Mouse (Mus musculus) erythroblast, embryonic 14.5 days (primary cell): Measurements from ENCODE around the gene Baiap2l1. TPM values are rescaled to one million over a fixed set of nuclear protein-coding genes. Genes with fewer than 3 reads are reported as not detected.

Source experiments
- H3K27me3 ChIP-seq: 2 replicates; pipeline ENCODE4 v1.6.1; 2012; ENCODE audit warnings: inconsistent platforms; ENCODE audit not compliant: control insufficient read depth
- H3K36me3 ChIP-seq: 2 replicates; pipeline ENCODE4 v1.6.1; 2012; ENCODE audit warnings: mild to moderate bottlenecking, inconsistent platforms; ENCODE audit not compliant: control insufficient read depth
- H3K4me1 ChIP-seq: 2 replicates; pipeline ENCODE4 v1.6.1; 2012; ENCODE audit warnings: inconsistent platforms; ENCODE audit not compliant: control insufficient read depth
- H3K4me3 ChIP-seq: replicated peaks from 2 replicates; pipeline ENCODE3; 2012; ENCODE audit warnings: moderate library complexity, mild to moderate bottlenecking, inconsistent platforms
- H3K9me3 ChIP-seq: 2 replicates; pipeline ENCODE4 v1.6.1; 2012; ENCODE audit warnings: low read length, inconsistent platforms, mixed read lengths; ENCODE audit not compliant: control insufficient read depth
- GATA1 ChIP-seq: IDR thresholded peaks from 2 replicates; pipeline ENCODE4 v1.6.1; 2012; ENCODE audit warnings: low read length, inconsistent platforms, mixed read lengths
- TAL1 ChIP-seq: IDR thresholded peaks from 3 replicates; pipeline ENCODE4 v1.6.1; 2012; ENCODE audit warnings: low read length, inconsistent platforms, mixed read lengths
- polyA plus RNA-seq: library from polyadenylated mRNA; stranded (reverse); fragments of >175 nt; gene quantifications from 2 replicates; pipeline ENCODE4 v1.2.3, GENCODE M21; 2012

The Baiap2l1 gene
- polyA plus RNA-seq, 1 experiment = not detected

DNA sequence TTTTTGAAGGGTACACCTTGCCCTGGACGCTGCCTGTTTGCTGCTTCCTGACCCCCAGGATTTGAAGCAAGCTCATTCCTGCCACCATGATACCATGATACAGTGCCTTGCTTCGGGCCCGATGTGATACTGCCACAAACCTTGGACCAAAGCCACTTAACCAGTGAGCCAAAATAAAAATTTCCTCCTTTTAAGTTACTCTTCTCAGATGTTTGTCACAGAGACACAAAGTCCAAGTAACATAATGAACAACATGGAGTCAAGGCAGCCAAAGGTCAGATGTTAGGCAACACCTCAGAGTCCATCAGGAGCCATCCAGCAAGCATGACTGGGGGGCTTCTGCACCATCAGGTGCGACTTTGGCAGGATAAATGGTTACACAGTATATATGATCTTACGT, 125.4 kb downstream of the Baiap2l1 start:
- no peak for TF ChIP-seq GATA1
- no peak for TF ChIP-seq TAL1
- H3K4me1 ChIP-seq = no peaks in the 10 kb centered on the region
- H3K27me3 ChIP-seq = no peaks in the 10 kb centered on the region
- peaks cover 2% of the 10 kb centered on the region; the same call in 1 of the 2 replicates for H3K9me3 ChIP-seq
- H3K4me3 ChIP-seq = no peak overlapping the region
- H3K36me3 ChIP-seq = no peaks in the 10 kb centered on the region

DNA sequence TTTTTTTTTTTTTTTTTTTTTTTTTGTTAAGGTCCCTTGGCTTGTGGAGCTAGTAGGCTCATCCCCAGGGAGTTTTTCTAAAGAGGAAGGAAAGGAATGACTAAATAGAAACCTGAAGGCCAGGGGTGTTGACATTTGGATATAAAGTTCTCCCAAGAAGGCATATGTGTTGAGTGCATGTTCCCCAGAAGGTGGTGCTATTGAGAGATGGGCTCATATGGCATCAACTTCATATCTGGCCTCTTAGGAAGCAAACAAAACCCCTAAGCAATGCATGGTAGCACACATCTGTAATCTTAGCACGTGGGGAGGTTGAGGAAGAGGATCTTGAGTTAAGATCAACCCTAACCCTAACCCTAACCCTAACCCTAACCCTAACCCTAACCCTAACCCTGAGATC, 126.5 kb downstream of the Baiap2l1 start:
- Histone ChIP-seq H3K4me3 (no peak overlapping the region), H3K36me3 (no peaks in the 10 kb centered on the region), H3K27me3 (no peaks in the 10 kb centered on the region), H3K4me1 (peaks cover 3% of the 10 kb centered on the region), H3K9me3 (peaks cover 2% of the 10 kb centered on the region; the same call in 1 of the 2 replicates)
- TF ChIP-seq GATA1 (no peak), TAL1 (no peak)

DNA sequence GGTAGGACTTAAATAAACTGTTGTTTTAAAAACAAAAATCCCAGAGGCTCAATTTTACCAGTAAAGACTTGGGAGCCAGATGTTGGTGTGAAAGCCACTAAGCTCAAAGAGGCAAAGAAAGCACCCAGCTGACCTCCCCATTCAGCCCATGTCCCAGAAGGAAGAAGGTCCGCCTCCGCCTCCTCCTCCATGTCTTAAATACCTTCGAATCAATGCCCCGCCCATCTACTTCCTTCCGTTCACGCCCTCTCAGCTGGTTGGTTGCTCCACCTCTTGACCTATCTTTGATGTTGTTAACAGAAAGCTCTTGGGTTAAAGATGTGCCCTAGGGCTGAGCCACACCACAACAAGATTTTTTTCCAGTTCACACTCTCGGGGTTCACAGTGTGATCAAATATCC, 127.7 kb downstream of the Baiap2l1 start:
- Histone ChIP-seq H3K9me3 (peaks cover 2% of the 10 kb centered on the region; the same call in 1 of the 2 replicates), H3K27me3 (no peaks in the 10 kb centered on the region), H3K4me3 (no peak overlapping the region), H3K36me3 (no peaks in the 10 kb centered on the region), H3K4me1 (peaks cover 7% of the 10 kb centered on the region)
- no peak for TF ChIP-seq TAL1
- no peak for TF ChIP-seq GATA1

DNA sequence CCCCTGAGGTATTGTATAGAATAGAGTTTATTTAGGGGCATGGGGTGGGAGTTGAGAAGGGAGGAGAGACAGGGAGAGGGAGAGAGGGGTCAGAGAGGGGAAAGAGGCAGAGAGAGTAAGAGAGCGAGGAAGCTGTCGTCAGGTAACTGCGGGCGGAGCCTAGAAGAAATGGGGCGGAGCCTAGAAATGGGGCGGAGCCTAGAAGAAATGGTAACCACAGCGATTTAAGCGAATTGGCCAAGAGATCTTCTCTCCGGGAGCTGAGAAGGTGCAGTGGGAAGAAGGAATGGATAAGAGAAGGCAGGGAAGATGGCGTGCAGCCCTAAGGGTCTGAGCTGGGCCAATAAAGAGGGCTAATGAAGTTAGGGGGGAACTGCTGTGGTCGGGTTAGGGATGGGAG, 131.7 kb downstream of the Baiap2l1 start:
- H3K4me1 ChIP-seq = peaks cover 32% of the 10 kb centered on the region
- no peak overlapping the region for H3K4me3 ChIP-seq
- no peaks in the 10 kb centered on the region for H3K36me3 ChIP-seq
- no peaks in the 10 kb centered on the region for H3K27me3 ChIP-seq
- TF ChIP-seq TAL1 = no peak
- H3K9me3 ChIP-seq = peaks cover 2% of the 10 kb centered on the region; the same call in 1 of the 2 replicates

DNA sequence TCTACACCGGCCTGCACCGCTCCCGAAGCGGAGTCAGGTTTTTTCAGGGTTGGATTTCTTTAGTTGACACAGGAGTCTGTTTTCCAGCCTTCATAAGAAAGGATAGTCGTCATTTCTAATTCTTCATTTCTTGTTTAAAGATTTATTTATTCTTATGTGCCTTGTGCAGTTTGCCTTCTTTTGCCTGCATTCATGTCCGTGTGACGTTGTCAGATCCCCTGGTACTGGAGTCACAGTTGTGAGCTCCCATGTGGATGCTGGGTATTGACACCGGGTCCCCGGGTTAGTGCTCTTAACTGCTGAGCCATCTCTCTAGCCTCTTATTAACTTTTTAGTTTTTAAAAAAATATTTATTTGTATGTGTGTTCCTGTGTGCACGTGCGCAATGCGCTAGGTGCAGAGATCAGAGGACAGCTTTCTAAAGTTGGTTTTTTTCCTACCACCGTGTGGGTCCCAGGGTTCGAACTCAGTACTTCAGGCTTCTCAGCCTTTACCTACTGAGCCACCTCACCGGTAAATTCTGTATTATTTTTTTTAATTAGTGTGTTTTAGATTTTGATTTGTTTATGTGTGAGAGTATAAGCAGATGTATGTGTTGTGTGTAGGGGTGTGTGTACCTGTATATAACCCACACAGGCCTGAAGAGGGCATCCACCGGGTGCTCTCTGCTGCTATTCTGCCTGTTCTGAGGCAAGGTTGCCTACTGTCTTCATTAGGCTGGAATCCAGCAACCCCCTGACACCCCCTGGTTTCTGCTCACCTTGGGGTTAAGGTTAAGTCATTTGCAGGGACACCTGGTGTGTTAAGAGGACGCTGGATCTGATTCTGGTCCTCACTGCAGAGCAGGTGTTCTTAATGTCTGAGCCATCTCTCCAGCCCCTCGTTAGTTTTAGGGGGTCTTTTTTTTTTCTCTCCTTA, 133.8 kb downstream of the Baiap2l1 start:
- no peaks in the 10 kb centered on the region for H3K27me3 ChIP-seq
- no peaks in the 10 kb centered on the region for H3K9me3 ChIP-seq
- no peak for TF ChIP-seq TAL1
- TF ChIP-seq GATA1 = no peak
- H3K4me1 ChIP-seq = peaks cover 32% of the 10 kb centered on the region
- peak overlapping the region; percentile 68 for H3K4me3 ChIP-seq
- no peaks in the 10 kb centered on the region for H3K36me3 ChIP-seq

DNA sequence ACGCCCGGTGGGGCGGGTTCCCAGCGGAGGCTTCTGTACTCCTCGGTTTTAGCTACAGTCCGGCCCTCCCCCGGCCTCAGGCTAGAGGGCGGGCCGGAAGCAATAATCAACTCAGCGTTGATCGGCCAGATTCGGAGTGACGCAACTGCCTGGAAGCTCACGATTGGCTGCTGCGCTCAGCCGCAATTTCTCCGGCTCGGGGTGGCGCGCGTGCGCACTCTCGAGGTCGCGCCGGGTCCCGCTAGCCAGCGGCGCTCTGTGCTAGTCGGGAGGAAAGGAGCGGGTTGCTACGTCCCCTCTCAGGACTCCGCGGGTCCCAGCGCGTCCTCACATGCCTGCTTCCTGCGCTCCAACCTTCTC, 134.4 kb downstream of the Baiap2l1 start, which contains the start of gene Tecpr1:
Gene Tecpr1, minus strand, starts transcription at position 113 of the 360 bp plus-strand sequence.
- no peaks in the 10 kb centered on the region for H3K36me3 ChIP-seq
- H3K27me3 ChIP-seq = no peaks in the 10 kb centered on the region
- no peak for TF ChIP-seq TAL1
- TF ChIP-seq GATA1 = peak; percentile 10; the same call in 1 of the 2 replicates
- peaks cover 32% of the 10 kb centered on the region for H3K4me1 ChIP-seq
- peak within 1 kb of the TSS; percentile 68 for H3K4me3 ChIP-seq
- H3K9me3 ChIP-seq = no peaks in the 10 kb centered on the region

DNA sequence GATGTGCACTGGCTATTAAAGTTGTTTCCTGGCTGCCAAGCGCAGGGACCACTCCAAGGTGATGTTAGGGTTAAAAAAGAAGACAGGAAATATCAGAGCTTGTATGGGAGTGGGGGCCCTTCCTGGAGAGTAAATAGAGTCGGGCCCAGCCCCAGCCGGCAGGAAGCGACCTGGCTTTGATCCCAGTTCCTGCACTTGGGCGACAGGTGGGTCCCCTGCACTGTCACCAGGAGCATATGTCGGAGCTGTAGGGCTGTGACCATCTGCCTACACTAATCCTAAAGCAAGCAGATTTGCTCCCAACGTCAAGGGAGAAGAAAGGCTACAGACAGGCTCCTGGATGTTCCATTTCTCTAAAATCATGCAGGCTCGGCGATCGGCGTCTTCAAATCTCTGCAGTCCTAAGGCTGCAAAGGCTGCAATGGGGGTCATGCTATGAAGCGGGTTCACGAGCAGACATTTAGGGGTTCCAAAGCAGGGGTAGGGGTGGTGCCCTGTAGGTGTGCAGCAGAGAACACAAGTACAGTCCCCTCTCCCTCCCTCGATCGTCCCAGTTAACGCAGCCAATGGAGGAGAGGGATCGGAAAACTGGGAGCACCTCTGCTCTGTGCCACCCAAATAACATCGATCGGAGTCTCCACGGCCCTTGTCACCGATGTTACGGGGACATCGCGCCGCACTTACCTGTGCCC, 135.0 kb downstream of the Baiap2l1 start:
- H3K4me1 ChIP-seq = peaks cover 32% of the 10 kb centered on the region
- TF ChIP-seq TAL1 (no peak), GATA1 (no peak)
- H3K9me3 ChIP-seq = no peaks in the 10 kb centered on the region
- H3K36me3 ChIP-seq = no peaks in the 10 kb centered on the region
- no peaks in the 10 kb centered on the region for H3K27me3 ChIP-seq
- peak overlapping the region; percentile 68 for H3K4me3 ChIP-seq

DNA sequence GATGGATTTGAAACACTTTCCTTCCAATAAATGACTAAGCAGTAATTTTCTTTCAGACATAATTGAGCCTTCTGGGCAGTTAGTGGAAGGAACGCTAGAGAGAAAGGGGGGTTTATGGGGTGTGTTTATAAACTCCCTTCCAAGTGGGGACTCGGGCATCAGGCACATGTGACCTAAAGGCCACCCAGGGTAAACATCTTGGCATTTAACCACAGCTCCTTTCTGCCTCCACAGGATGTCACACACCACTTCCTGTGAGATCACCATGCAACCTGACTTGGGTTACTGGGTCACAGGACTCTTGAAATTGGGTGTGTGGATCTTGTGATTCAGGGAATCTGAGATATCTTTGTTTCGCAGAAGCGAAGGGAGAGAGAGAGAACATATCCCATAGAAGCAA, 136.6 kb downstream of the Baiap2l1 start:
- TF ChIP-seq GATA1 = no peak
- no peak for TF ChIP-seq TAL1
- no peaks in the 10 kb centered on the region for H3K9me3 ChIP-seq
- no peak overlapping the region for H3K4me3 ChIP-seq
- peaks cover under 1% of the 10 kb centered on the region; the same call in 1 of the 2 replicates for H3K36me3 ChIP-seq
- H3K4me1 ChIP-seq = peaks cover 28% of the 10 kb centered on the region
- no peaks in the 10 kb centered on the region for H3K27me3 ChIP-seq

DNA sequence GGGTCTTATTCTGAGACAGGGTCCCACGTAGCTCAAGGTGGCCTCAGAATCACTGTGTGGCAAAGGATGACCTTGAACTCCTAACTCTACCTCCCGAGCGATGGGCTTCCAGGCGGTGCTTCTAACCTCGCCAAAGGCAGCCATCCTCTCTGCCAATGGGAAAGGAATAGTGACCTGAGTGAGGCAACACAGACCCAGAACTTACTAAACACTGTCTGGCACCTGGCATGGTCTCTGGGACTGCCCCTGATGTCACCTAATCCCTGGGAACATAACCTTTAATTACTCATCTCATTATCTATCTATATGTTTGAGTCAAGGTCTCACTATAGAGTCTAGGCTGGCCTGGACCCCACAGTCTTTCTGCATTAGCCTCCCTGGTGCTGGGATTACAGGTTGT, 138.0 kb downstream of the Baiap2l1 start:
- no peaks in the 10 kb centered on the region for H3K9me3 ChIP-seq
- H3K4me3 ChIP-seq = no peak overlapping the region
- peaks cover 5% of the 10 kb centered on the region; the same call in 1 of the 2 replicates for H3K36me3 ChIP-seq
- TF ChIP-seq GATA1 (no peak), TAL1 (no peak)
- H3K27me3 ChIP-seq = no peaks in the 10 kb centered on the region
- H3K4me1 ChIP-seq = peaks cover 23% of the 10 kb centered on the region
